Mouse (Mus musculus) hindbrain, embryonic 12.5 days (tissue): ENCODE data around the gene Ddb2. TPM values are rescaled to one million over a fixed set of nuclear protein-coding genes. Genes with fewer than 3 reads are reported as not detected.
A peak's percentile ranks its signal among the peaks of the same experiment; 100 is the strongest.

Source experiments
- ATAC-seq: fragments of 200-750 bp; cut with Nextera tagmentation; 2 replicates; pipeline ENCODE4 v1.8.0; 2017; ENCODE audit warnings: moderate TSS enrichment; ENCODE audit not compliant: low FRiP score
- H3K27ac ChIP-seq: fragments of 300-500 bp; sonication (generic); 2 replicates; pipeline ENCODE4 v1.5.1; 2016; ENCODE audit warnings: mild to moderate bottlenecking
- H3K27me3 ChIP-seq: fragments of 300-500 bp; sonication (generic); 2 replicates; pipeline ENCODE4 v1.6.1; 2016; ENCODE audit warnings: mild to moderate bottlenecking
- H3K36me3 ChIP-seq: fragments of 300-500 bp; sonication (generic); 2 replicates; pipeline ENCODE4 v1.6.1; 2016; ENCODE audit warnings: mild to moderate bottlenecking
- H3K4me1 ChIP-seq: fragments of 300-500 bp; sonication (generic); 2 replicates; pipeline ENCODE4 v1.6.1; 2016
- H3K4me2 ChIP-seq: fragments of 300-500 bp; sonication (generic); replicated peaks from 2 replicates; pipeline ENCODE4 v1.6.1; 2016; ENCODE audit warnings: mild to moderate bottlenecking
- H3K4me3 ChIP-seq: fragments of 300-500 bp; sonication (generic); 2 replicates; pipeline ENCODE4 v1.5.1; 2016; ENCODE audit warnings: mild to moderate bottlenecking
- H3K9ac ChIP-seq: fragments of 300-500 bp; sonication (generic); 2 replicates; pipeline ENCODE4 v1.6.1; 2016; ENCODE audit warnings: mild to moderate bottlenecking, moderate library complexity
- H3K9me3 ChIP-seq: fragments of 300-500 bp; sonication (generic); replicated peaks from 2 replicates; pipeline ENCODE4 v1.6.1; 2016; ENCODE audit warnings: mild to moderate bottlenecking
- WGBS: fragments of 180-500 bp; shearing (Covaris S2); methylation state at CpG from one replicate; pipeline ENCODE4 v1.1.7; 2016; 5-methylcytosine and 5-hydroxymethylcytosine counted together
- polyA plus RNA-seq: library from polyadenylated mRNA; unstranded; fragments of >200 nt; fragmentation: Nextera tagmentation; extraction: Ambion mirVana; gene quantifications from 2 replicates; pipeline ENCODE4 v1.2.1, GENCODE M21; 2016

The Ddb2 gene
- polyA plus RNA-seq, 1 experiment from 2014 or later: 13.4 TPM

DNA sequence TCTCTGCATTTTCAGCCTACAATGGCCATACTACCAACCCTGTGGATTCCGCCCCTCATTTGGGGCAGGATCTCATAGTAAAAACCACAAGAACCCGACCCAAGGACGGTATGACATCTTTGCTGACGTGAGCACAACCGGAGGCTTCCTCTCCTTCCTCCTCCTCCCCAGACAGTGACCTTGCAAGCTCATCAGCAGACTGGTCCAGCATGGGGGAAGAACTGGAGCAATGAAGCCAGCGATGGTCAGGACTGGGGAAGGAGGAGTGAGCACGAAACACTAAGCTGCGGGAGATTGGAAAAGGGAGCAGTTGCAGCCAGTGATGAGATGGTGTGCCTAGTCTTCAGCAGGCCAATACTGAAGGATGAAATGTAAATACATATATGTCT lies 54.8 kb downstream of the Ddb2 start:
- peak overlapping the region; percentile 76 for H3K4me3 ChIP-seq
- no peaks in the 10 kb centered on the region for H3K9me3 ChIP-seq
- peaks cover 12% of the 10 kb centered on the region for H3K36me3 ChIP-seq
- 8% methylated on average over 8 of the region's 8 CpGs for WGBS
- H3K4me2 ChIP-seq: peak overlapping the region; percentile 84
- H3K4me1 ChIP-seq: peaks cover 31% of the 10 kb centered on the region
- H3K27me3 ChIP-seq: no peaks in the 10 kb centered on the region
- H3K9ac ChIP-seq: peak overlapping the region; percentile 79
- no peak for ATAC-seq
- H3K27ac ChIP-seq: peak overlapping the region; percentile 90

DNA sequence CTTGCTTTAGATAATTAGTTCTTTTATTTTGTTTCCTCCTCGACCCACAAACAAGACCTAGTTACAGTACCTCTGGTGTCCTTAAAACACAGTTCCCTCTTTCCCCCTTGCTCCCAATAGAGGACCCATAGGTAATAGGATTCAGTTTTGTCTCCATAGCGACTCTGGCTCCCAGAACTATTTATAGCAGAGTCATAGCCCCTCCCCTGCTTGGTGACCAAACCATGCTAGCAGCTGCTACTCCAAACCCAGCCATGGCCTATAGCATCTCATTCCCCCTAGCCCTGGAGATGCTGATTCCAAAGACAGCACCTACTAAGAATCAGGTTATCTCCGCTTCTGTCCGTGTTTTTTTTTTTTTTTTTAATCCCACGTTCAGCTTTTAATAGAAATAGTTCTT lies 56.1 kb downstream of the Ddb2 start:
- no peak for ATAC-seq
- 0 out of 2 replicates have a peak overlapping the region, but pooled peaks have one; percentile 4 for H3K9ac ChIP-seq
- no peak overlapping the region for H3K27ac ChIP-seq
- no peak overlapping the region for H3K4me3 ChIP-seq
- no peaks in the 10 kb centered on the region for H3K9me3 ChIP-seq
- no peaks in the 10 kb centered on the region for H3K27me3 ChIP-seq
- 74% methylated on average over 5 of the region's 5 CpGs for WGBS
- peak overlapping the region; percentile 25; the same call in 1 of the 2 replicates for H3K4me2 ChIP-seq
- peaks cover 31% of the 10 kb centered on the region for H3K4me1 ChIP-seq
- H3K36me3 ChIP-seq: peaks cover 25% of the 10 kb centered on the region

DNA sequence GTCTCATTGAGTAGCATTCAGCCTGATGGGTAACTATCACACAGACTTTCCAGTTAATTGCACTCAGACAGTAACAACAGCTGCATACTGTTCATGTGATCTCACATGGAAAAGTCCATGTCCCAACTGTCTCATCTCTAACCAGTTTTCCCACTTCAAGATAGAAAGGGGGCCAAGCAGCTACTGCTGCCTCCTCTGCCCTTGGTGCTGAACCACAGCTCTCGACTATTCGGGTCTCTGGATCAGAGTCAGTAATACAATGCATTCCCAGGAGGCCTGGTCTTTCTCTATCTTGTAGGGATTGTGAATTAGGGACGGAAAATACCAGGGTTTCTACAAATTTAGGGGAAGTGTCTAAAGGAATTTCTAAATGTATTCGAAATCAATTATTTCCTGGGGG lies 57.0 kb downstream of the Ddb2 start:
- Histone ChIP-seq H3K36me3 (peaks cover 31% of the 10 kb centered on the region), H3K9me3 (no peaks in the 10 kb centered on the region), H3K9ac (no peak overlapping the region), H3K4me1 (peaks cover 31% of the 10 kb centered on the region), H3K4me3 (no peak overlapping the region), H3K4me2 (no peak overlapping the region), H3K27me3 (no peaks in the 10 kb centered on the region), H3K27ac (no peak overlapping the region)
- WGBS: 45% methylated on average over 4 of the region's 4 CpGs
- ATAC-seq: no peak

DNA sequence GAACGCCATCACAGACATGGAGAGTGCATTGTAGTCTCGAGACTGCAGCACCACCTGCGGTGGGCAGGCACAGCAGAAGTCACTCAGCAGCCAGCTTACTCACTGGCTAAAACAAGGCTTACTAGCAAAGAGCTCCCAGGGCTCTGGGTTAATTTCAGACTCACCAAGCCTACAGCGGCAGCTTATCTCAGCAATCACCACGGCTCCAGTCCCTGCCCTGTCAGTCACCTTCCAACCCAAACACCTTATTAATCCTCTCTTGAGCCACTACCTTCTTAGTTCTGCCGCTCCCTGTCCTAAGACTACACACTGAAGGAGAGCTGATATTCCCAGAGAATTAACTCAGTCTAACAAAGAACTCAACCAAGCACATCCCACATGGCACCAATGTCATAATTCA lies 60.5 kb downstream of the Ddb2 start:
- 79% methylated on average over 6 of the region's 6 CpGs for WGBS
- Histone ChIP-seq H3K4me2 (no peak overlapping the region), H3K27ac (no peak overlapping the region), H3K36me3 (peaks cover 59% of the 10 kb centered on the region), H3K27me3 (no peaks in the 10 kb centered on the region), H3K9me3 (no peaks in the 10 kb centered on the region), H3K4me3 (no peak overlapping the region), H3K9ac (no peak overlapping the region), H3K4me1 (peaks cover 15% of the 10 kb centered on the region)
- no peak for ATAC-seq

DNA sequence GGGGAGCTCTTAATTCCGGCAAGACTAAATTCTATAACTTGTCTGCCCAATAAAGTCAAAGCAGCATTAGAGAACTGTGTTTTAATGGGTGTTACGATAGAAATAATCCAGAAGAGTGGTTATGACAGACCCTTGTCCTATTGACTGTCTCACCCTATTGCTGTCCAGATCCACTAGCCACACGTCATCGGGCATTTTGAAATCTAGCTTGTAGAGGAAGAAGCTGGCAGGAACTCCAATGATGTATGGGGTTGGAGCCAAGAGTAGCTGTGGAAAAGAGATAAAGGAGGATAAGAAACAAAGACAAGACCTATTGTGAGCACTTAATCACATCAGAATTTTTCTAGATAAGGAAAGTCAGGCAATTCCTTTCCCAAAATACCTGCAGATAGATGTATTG lies 61.3 kb downstream of the Ddb2 start:
- H3K27me3 ChIP-seq: no peaks in the 10 kb centered on the region
- H3K4me1 ChIP-seq: peaks cover 8% of the 10 kb centered on the region
- H3K9me3 ChIP-seq: no peaks in the 10 kb centered on the region
- no peak overlapping the region for H3K4me3 ChIP-seq
- no peak overlapping the region for H3K4me2 ChIP-seq
- peaks cover 61% of the 10 kb centered on the region for H3K36me3 ChIP-seq
- H3K27ac ChIP-seq: no peak overlapping the region
- no peak overlapping the region for H3K9ac ChIP-seq
- no peak for ATAC-seq
- WGBS: 89% methylated on average over 4 of the region's 4 CpGs

DNA sequence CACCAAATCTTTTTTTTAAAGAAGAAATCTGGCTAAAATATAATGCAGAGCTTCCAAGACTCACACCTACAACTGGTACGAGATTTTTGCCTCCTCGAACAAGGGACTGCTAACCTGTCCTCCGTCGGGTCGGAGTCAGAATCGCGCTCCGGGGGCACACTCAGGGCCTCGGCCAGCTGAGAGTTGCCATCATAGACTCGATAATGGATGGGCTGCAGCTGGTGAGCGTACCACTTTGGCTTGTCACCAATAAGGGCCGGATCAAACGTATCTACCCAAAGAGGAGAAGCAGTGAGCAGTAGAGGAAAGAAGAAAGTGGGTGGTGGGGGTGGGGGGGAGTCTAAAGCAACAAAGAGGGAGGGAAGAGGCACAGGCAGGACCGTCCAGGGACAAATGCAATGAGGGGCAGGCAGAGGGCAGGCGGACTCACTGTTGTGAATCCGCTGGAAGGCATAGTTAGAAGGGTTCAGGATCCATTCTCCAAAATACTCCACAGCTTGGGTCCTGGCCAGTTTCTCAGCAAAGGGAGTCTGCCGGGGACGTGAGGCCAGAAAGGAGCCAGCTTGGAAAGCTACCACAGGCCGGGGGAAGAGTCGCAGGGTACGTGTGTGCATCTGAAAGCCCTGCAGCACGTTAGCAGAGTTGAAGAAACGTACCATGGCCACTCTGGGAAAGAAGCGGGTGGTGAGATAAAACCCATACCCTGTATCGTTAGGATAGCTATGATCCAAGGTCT lies 67.0 kb downstream of the Ddb2 start:
- H3K27me3 ChIP-seq: no peaks in the 10 kb centered on the region
- 87% methylated on average over 25 of the region's 25 CpGs for WGBS
- H3K27ac ChIP-seq: no peak overlapping the region
- no peak overlapping the region for H3K9ac ChIP-seq
- H3K36me3 ChIP-seq: peaks cover 82% of the 10 kb centered on the region
- no peaks in the 10 kb centered on the region for H3K4me1 ChIP-seq
- H3K9me3 ChIP-seq: no peaks in the 10 kb centered on the region
- ATAC-seq: no peak
- H3K4me2 ChIP-seq: no peak overlapping the region
- H3K4me3 ChIP-seq: no peak overlapping the region

DNA sequence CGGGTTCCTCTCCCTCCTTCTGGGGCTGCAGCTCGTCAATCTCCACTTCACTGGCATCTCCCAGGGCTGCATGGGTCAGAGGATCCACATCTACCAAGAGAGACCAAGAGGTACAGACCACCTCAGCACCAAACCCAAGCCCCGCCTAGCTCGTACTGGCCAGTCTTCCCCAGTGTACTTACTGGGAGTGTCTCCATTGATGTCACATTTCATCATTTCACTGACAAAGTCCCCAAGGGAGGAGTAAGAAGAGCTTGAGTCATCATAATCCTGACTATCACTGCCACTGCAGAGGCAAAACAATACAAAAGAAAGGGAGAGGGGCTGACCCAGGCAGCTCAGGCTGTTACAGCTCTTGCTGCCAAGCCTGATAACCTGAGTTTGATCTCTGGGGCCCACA lies 69.2 kb downstream of the Ddb2 start:
- Histone ChIP-seq H3K27me3 (no peaks in the 10 kb centered on the region), H3K4me1 (no peaks in the 10 kb centered on the region), H3K4me2 (no peak overlapping the region), H3K9me3 (no peaks in the 10 kb centered on the region), H3K9ac (no peak overlapping the region), H3K4me3 (no peak overlapping the region), H3K27ac (no peak overlapping the region), H3K36me3 (peaks cover 85% of the 10 kb centered on the region)
- 73% methylated on average over 4 of the region's 4 CpGs for WGBS
- ATAC-seq: no peak

DNA sequence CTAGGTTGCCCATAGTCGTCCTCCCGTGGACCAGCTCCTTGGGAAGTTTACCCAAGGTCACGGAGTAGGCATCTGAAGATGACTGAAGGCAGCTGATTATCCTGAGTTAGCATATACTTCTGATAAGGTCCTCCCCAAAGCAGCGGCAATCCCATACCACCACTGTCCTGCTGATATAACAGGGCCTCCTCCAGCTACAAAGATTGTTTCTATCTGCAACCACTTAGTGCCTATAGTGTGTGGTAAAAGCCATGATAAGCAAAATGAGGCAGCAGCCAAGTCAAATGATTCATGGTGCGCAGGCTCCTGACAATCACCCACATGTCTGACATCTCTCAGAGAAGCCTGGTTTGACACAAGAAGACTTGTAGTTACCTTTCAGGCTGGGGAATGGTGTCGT lies 71.8 kb downstream of the Ddb2 start:
- Histone ChIP-seq H3K9ac (no peak overlapping the region), H3K27ac (no peak overlapping the region), H3K27me3 (no peaks in the 10 kb centered on the region), H3K4me2 (no peak overlapping the region), H3K9me3 (no peaks in the 10 kb centered on the region), H3K4me1 (no peaks in the 10 kb centered on the region), H3K4me3 (no peak overlapping the region), H3K36me3 (peaks cover 88% of the 10 kb centered on the region)
- 93% methylated on average over 6 of the region's 6 CpGs for WGBS
- ATAC-seq: no peak

DNA sequence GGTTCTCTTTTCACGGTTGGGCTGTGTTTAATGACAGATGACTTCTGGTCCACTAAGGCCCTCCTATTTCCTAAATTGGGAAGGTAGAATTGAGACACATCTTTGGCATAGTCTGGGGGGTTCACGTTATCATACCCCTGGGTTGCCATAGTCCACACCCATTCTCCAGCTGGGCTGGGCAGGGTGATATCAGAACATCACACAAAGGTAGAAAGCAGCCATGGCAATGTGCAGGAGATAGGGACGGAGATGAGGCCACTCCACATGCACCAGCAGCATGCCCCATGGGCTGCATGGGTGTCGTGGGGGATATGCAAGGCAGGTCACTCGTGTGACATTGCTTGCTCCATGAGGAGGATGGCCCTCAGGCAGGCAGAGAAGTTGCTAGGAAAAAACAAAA lies 73.2 kb downstream of the Ddb2 start:
- Histone ChIP-seq H3K27me3 (no peaks in the 10 kb centered on the region), H3K36me3 (peaks cover 87% of the 10 kb centered on the region), H3K4me3 (no peak overlapping the region), H3K27ac (no peak overlapping the region), H3K9ac (no peak overlapping the region), H3K9me3 (no peaks in the 10 kb centered on the region), H3K4me2 (no peak overlapping the region), H3K4me1 (no peaks in the 10 kb centered on the region)
- WGBS: 87% methylated on average over 5 of the region's 5 CpGs
- no peak for ATAC-seq

DNA sequence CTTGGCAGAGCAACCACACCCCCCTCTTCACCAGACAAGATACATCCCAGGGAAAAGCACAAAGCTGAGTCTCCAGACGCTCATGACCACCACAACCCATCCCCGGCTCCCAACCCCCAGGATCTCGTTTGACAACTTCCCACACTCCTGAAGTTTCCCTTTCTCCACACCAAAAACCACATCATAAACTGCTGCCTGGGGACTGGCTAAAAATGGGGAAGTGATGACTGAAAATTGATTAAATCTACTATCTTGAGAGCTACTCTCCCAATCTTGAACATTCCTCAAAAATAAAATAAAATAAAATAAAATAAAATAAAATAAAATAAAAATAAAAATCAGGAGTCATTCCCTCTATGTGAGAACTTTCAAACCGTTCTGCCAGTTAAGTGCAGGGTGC lies 73.8 kb downstream of the Ddb2 start:
- H3K36me3 ChIP-seq: peaks cover 88% of the 10 kb centered on the region
- H3K4me2 ChIP-seq: no peak overlapping the region
- ATAC-seq: no peak
- H3K9ac ChIP-seq: no peak overlapping the region
- H3K9me3 ChIP-seq: no peaks in the 10 kb centered on the region
- no peaks in the 10 kb centered on the region for H3K27me3 ChIP-seq
- WGBS: 91% methylated on average over 4 of the region's 4 CpGs
- H3K27ac ChIP-seq: no peak overlapping the region
- no peak overlapping the region for H3K4me3 ChIP-seq
- H3K4me1 ChIP-seq: no peaks in the 10 kb centered on the region

Other genes starting within 250 kb of the Ddb2 start
- gene Rapsn, start 201.4 kb downstream of the Ddb2 start, polyA plus RNA-seq: 2.5 and 4.1 TPM in 2 replicates
- gene Psmc3, start 183.0 kb downstream of the Ddb2 start, polyA plus RNA-seq: 274 and 282 TPM in 2 replicates
- 32.6 and 36.1 TPM in 2 replicates for gene Slc39a13, start 166.6 kb downstream of the Ddb2 start, polyA plus RNA-seq
- 4.2 and 4.6 TPM in 2 replicates for gene Spi1, start 154.6 kb downstream of the Ddb2 start, polyA plus RNA-seq
- gene Mybpc3, start 118.8 kb downstream of the Ddb2 start, polyA plus RNA-seq: 0.28 and 0.30 TPM in 2 replicates
- 39.9 and 45.2 TPM in 2 replicates for gene Madd, start 53.1 kb downstream of the Ddb2 start, polyA plus RNA-seq
- 1.5 and 2.0 TPM in 2 replicates for gene Nr1h3, start 34.1 kb downstream of the Ddb2 start, polyA plus RNA-seq
- gene Acp2, start 34.1 kb downstream of the Ddb2 start, polyA plus RNA-seq: 39.2 and 41.0 TPM in 2 replicates
- gene Pacsin3, start 19.0 kb upstream of the Ddb2 start, polyA plus RNA-seq: 21.5 and 25.6 TPM in 2 replicates
- gene Arfgap2, start 28.0 kb upstream of the Ddb2 start, polyA plus RNA-seq: 84.5 and 85.6 TPM in 2 replicates
- 104 and 105 TPM in 2 replicates for gene 1110051M20Rik, start 207.7 kb upstream of the Ddb2 start, polyA plus RNA-seq
- gene Lrp4, start 220.5 kb upstream of the Ddb2 start, polyA plus RNA-seq: 5.8 and 6.4 TPM in 2 replicates